Mouse (Mus musculus): Measurements from ENCODE around the gene Chrm3. TPM values are rescaled to one million over a fixed set of nuclear protein-coding genes. Genes with fewer than 3 reads are reported as not detected.

The Chrm3 gene
- polyA plus RNA-seq, 1 experiment from 2014 or later: 0.20 TPM

GRCm38 (mm10) chr13:10220403-10220802 is 140.2 kb downstream of the Chrm3 start:
- H3K9ac ChIP-seq: no peak overlapping the region
- H3K4me3 ChIP-seq: no peak overlapping the region
- 43% methylated on average over 4 of the region's 4 CpGs for WGBS (ENCODE audit: insufficient replicate concordance)
- no peak for ATAC-seq
- no peaks in the 10 kb centered on the region for H3K4me1 ChIP-seq
- H3K9me3 ChIP-seq (replicated peaks): no peaks in the 10 kb centered on the region
- H3K4me2 ChIP-seq: no peak overlapping the region
- H3K27me3 ChIP-seq (replicated peaks): no peaks in the 10 kb centered on the region
- H3K27ac ChIP-seq: no peak overlapping the region
- no peaks in the 10 kb centered on the region for H3K36me3 ChIP-seq

DNA sequence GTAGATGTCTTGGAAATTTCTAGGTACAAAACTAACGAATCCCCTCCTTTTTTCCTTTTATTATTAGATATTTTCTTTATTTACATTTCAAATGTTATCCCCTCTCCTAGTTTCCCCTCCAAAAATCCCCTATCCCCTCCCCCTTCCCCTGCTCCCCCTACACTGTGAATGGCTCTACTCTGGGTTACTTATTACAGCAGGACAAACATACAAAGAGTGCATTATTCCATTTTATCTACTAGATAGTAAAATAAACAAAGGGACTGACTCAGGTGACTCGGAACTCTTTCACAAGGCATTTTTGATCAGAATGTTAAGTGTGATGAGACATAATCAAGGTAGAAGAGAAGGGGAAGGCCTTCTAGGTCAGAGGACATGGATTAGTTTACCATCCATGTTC is 148.5 kb downstream of the Chrm3 start:
- WGBS (ENCODE audit: insufficient replicate concordance): 59% methylated on average over 2 of the region's 2 CpGs
- Histone ChIP-seq H3K27ac (no peak overlapping the region), H3K4me3 (no peak overlapping the region), H3K4me2 (no peak overlapping the region), H3K27me3 (replicated peaks) (no peaks in the 10 kb centered on the region), H3K9me3 (replicated peaks) (no peaks in the 10 kb centered on the region), H3K4me1 (no peaks in the 10 kb centered on the region), H3K9ac (no peak overlapping the region), H3K36me3 (no peaks in the 10 kb centered on the region)
- no peak for ATAC-seq

DNA sequence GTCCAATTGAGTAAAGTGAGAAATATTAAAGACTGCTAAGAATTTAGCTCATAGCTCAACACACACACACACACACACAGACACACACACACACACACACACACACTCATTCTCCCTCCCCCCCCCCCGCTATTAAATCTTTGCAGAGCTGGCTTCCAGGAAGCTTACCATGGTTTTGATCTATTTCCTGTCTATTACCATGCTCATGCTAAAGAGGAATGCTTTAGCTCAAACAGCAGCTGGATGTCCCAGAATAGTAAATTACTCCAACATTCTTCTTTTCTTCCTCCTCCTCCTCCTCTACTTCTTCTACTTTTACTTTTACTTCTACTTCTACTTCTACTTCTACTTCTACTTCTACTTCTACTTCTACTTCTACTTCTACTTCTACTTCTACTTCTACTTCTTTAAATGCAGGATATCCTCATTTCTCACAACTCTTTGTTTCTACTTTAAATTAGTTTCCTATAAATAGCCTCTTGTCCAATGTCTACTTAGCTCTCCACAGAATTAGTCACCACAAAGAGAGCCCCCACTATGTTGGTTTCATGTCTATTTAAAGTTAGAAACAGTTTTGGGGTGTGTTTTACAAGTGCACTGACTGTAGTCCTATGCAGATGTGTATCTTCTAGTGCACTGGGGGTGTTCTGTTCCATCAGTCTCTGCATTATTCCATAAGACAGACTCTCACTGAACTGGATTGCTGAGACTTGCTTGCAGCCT is 150.0 kb downstream of the Chrm3 start:
- H3K27ac ChIP-seq: no peak overlapping the region
- 63% methylated on average over 1 of the region's 1 CpGs for WGBS (ENCODE audit: insufficient replicate concordance)
- no peak for ATAC-seq

GRCm38 (mm10) chr13:10199206-10199956 is 161.3 kb downstream of the Chrm3 start:
- Histone ChIP-seq H3K4me2 (no peak overlapping the region), H3K27ac (no peak overlapping the region), H3K27me3 (replicated peaks) (no peaks in the 10 kb centered on the region), H3K9me3 (replicated peaks) (no peaks in the 10 kb centered on the region), H3K4me1 (no peaks in the 10 kb centered on the region), H3K36me3 (no peaks in the 10 kb centered on the region), H3K4me3 (no peak overlapping the region), H3K9ac (no peak overlapping the region)
- ATAC-seq: no peak
- WGBS (ENCODE audit: insufficient replicate concordance): 67% methylated on average over 6 of the region's 6 CpGs

More for the DNA sequence above, 150.0 kb downstream of the Chrm3 start:
- Histone ChIP-seq H3K9ac (no peak overlapping the region), H3K4me2 (no peak overlapping the region), H3K4me3 (no peak overlapping the region), H3K36me3 (no peaks in the 10 kb centered on the region), H3K4me1 (no peaks in the 10 kb centered on the region), H3K27me3 (replicated peaks) (no peaks in the 10 kb centered on the region), H3K9me3 (replicated peaks) (no peaks in the 10 kb centered on the region)

GRCm38 (mm10) chr13:10189829-10190228 is 170.8 kb downstream of the Chrm3 start:
- no peaks in the 10 kb centered on the region for H3K36me3 ChIP-seq
- H3K27ac ChIP-seq: no peak overlapping the region
- no peak overlapping the region for H3K9ac ChIP-seq
- no peaks in the 10 kb centered on the region for H3K27me3 ChIP-seq (replicated peaks)
- no peak overlapping the region for H3K4me3 ChIP-seq
- no peak overlapping the region for H3K4me2 ChIP-seq
- H3K9me3 ChIP-seq (replicated peaks): no peaks in the 10 kb centered on the region
- H3K4me1 ChIP-seq: no peaks in the 10 kb centered on the region
- WGBS (ENCODE audit: insufficient replicate concordance): 55% methylated on average over 2 of the region's 2 CpGs
- ATAC-seq: no peak

- no peak for ATAC-seq
- Histone ChIP-seq H3K9me3 (replicated peaks) (no peaks in the 10 kb centered on the region), H3K27ac (no peak overlapping the region), H3K36me3 (no peaks in the 10 kb centered on the region), H3K4me3 (no peak overlapping the region), H3K27me3 (replicated peaks) (no peaks in the 10 kb centered on the region), H3K4me1 (no peaks in the 10 kb centered on the region), H3K4me2 (no peak overlapping the region), H3K9ac (no peak overlapping the region)
- WGBS (ENCODE audit: insufficient replicate concordance): 67% methylated on average over 3 of the region's 3 CpGs
Observed at GRCm38 (mm10) chr13:10187926-10188325, 172.7 kb downstream of the Chrm3 start.

DNA sequence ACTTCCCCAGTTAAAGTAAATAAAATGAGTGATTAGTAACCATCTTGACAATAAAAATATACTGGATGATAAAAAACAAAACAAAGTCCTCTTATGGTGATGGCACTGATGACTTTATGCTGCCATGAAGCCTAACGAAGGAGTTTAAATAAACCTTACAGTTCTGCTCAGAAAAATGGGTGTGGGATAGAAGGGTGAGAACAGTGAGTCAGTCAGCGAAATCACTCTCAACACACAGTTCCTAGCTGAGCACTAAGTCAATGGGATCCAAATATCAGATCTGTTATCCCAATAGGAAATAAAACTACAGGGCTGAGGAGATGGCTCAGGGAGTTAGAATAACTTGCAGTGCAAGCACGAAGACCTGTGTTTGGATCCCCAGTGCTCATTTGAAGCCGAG is 176.8 kb downstream of the Chrm3 start:
- H3K4me1 ChIP-seq: no peaks in the 10 kb centered on the region
- no peak overlapping the region for H3K4me3 ChIP-seq
- no peak overlapping the region for H3K27ac ChIP-seq
- 66% methylated on average over 4 of the region's 4 CpGs for WGBS (ENCODE audit: insufficient replicate concordance)
- H3K36me3 ChIP-seq: no peaks in the 10 kb centered on the region
- H3K27me3 ChIP-seq (replicated peaks): no peaks in the 10 kb centered on the region
- H3K4me2 ChIP-seq: no peak overlapping the region
- no peaks in the 10 kb centered on the region for H3K9me3 ChIP-seq (replicated peaks)
- no peak overlapping the region for H3K9ac ChIP-seq
- no peak for ATAC-seq

GRCm38 (mm10) chr13:10182756-10183155 is 177.9 kb downstream of the Chrm3 start:
- no peaks in the 10 kb centered on the region for H3K9me3 ChIP-seq (replicated peaks)
- H3K4me2 ChIP-seq: no peak overlapping the region
- no peaks in the 10 kb centered on the region for H3K4me1 ChIP-seq
- H3K27me3 ChIP-seq (replicated peaks): no peaks in the 10 kb centered on the region
- H3K27ac ChIP-seq: no peak overlapping the region
- no peak overlapping the region for H3K4me3 ChIP-seq
- 44% methylated on average over 2 of the region's 2 CpGs for WGBS (ENCODE audit: insufficient replicate concordance)
- H3K9ac ChIP-seq: no peak overlapping the region
- ATAC-seq: no peak
- H3K36me3 ChIP-seq: no peaks in the 10 kb centered on the region

DNA sequence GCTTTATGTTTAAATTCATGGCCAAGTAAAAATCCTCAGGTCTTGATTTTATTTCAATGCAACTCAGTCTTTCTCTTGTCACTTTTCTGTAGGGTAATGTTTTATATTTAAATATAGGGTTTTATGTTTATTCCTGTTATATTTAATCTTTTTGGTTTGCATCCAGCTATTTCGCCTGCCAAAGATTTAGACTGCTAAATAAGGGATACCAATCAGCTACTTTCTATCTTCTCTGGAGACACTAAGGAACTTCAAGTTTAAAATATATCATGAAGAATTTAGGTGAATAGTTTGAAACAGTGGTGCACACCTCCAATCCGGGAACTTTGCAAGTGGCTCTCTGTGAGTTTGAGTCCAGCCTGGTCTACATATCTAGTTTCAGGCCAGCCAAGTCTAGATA is 190.1 kb downstream of the Chrm3 start:
- Histone ChIP-seq H3K9ac (no peak overlapping the region), H3K27ac (no peak overlapping the region), H3K4me2 (no peak overlapping the region), H3K4me3 (no peak overlapping the region), H3K9me3 (replicated peaks) (no peaks in the 10 kb centered on the region), H3K27me3 (replicated peaks) (no peaks in the 10 kb centered on the region), H3K36me3 (no peaks in the 10 kb centered on the region), H3K4me1 (no peaks in the 10 kb centered on the region)
- 64% methylated on average over 2 of the region's 2 CpGs for WGBS (ENCODE audit: insufficient replicate concordance)
- no peak for ATAC-seq

- Histone ChIP-seq H3K27me3 (replicated peaks) (no peaks in the 10 kb centered on the region), H3K4me3 (no peak overlapping the region), H3K36me3 (no peaks in the 10 kb centered on the region), H3K4me1 (no peaks in the 10 kb centered on the region), H3K4me2 (no peak overlapping the region), H3K27ac (no peak overlapping the region), H3K9ac (no peak overlapping the region), H3K9me3 (replicated peaks) (no peaks in the 10 kb centered on the region)
- ATAC-seq: no peak
Observed at GRCm38 (mm10) chr13:10163354-10163753, 197.3 kb downstream of the Chrm3 start.

DNA sequence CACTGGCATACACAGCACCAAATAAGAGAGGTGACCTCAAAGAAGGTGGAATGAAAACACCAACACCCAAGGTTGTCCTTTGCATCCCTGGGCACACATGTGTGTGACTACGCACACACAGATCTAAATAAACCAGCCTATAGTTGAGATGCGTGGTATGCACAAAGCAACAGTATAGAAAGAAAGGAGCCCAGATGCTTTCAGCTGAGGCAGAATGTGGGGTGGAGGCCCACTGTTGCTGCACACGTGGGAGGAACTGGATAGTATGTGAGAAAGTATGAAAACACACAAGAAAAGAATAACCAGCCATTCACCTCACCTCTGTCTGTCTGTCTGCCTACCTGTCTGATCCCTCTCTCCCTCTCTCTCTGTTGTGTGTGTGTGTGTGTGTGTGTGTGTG is 203.2 kb downstream of the Chrm3 start:
- no peaks in the 10 kb centered on the region for H3K4me1 ChIP-seq
- H3K4me2 ChIP-seq: no peak overlapping the region
- no peak overlapping the region for H3K4me3 ChIP-seq
- no peaks in the 10 kb centered on the region for H3K36me3 ChIP-seq
- 60% methylated on average over 3 of the region's 3 CpGs for WGBS (ENCODE audit: insufficient replicate concordance)
- no peak for ATAC-seq
- H3K27me3 ChIP-seq (replicated peaks): no peaks in the 10 kb centered on the region
- H3K27ac ChIP-seq: no peak overlapping the region
- H3K9ac ChIP-seq: no peak overlapping the region
- no peaks in the 10 kb centered on the region for H3K9me3 ChIP-seq (replicated peaks)

DNA sequence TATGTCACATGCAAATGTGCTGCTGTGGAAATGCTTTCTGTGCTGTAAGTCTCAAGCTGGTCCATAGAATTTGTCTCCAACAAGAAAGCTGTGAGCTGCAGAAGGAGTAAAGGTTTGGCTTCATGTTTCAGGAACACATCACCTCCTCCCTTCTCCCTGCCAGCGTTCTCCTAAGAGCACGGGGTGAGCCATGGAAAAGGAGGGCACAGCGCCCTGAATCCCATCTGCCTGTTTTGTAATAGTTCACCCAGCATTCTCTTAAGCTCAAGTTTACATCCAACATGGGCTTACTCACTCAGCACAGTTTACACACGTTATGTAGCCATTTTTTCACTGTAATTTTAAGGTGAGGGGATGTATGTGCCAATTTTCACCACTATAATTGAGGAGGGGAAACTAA is 220.1 kb downstream of the Chrm3 start:
- Histone ChIP-seq H3K4me2 (no peak overlapping the region), H3K4me1 (no peaks in the 10 kb centered on the region), H3K27ac (no peak overlapping the region), H3K36me3 (no peaks in the 10 kb centered on the region), H3K4me3 (no peak overlapping the region), H3K9me3 (replicated peaks) (no peaks in the 10 kb centered on the region), H3K9ac (no peak overlapping the region), H3K27me3 (replicated peaks) (no peaks in the 10 kb centered on the region)
- ATAC-seq: no peak
- WGBS (ENCODE audit: insufficient replicate concordance): 65% methylated on average over 4 of the region's 4 CpGs

Measured in liver, embryonic 12.5 days (tissue).